8 mouse cellular contexts compared by ENCODE assay signal in the genomic region with DNA sequence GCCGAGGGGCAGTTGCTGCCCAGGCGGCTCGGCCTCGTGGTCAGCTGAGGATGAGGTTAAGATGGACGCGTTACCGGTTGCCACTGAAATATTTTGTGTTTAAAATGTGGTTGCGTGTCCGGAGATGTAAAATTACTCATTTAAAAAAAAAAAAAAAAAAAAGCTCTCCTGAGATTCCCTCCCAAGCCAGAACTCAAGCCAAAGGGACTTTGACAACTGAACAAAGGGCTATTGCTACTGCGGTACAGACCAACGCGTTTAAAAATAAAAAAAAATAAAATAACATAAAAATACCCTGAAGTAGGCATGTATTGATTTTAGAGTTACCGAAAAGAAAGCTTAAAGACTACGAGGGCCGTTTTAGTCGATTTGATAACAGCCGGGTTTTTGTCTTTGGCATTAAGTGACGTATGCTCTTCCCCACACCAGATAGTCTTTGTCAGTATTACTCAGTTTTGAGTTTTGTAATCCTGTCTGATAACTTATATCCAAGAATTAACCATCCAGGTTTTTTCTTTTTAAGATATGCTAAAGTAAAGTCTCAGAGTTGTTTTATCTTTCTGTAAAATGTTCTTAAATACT. TPM values are rescaled to one million over a fixed set of nuclear protein-coding genes. Genes with fewer than 3 reads are reported as not detected.
DNase-seq lines count a peak whose midpoint lies in the region; ATAC-seq and TF ChIP-seq lines count a peak whose summit lies in the region.

No protein-coding gene starts in this region.

- peak overlapping the region; percentile 81 for H3K9ac ChIP-seq in lung, embryonic 15.5 days
- H3K9ac ChIP-seq in intestine, postnatal 0 days (ENCODE audit: low read depth, low read length) = peak overlapping the region; percentile 75

- no peaks in the 10 kb centered on the region for H3K9me3 ChIP-seq in lung, embryonic 15.5 days
- no peaks in the 10 kb centered on the region for H3K9me3 ChIP-seq in embryonic facial prominence, embryonic 10.5 days
- no peaks in the 10 kb centered on the region for H3K9me3 ChIP-seq in intestine, postnatal 0 days (ENCODE audit: control insufficient read depth)

- no peak for TF ChIP-seq CTCF in intestine, postnatal 0 days (IDR thresholded peaks at IDR 0.05; ENCODE audit: low read depth)

- WGBS in lung, embryonic 15.5 days = under 1% methylated on average over 18 of the region's 18 CpGs
- under 1% methylated on average over 18 of the region's 18 CpGs for WGBS in embryonic facial prominence, embryonic 10.5 days
- WGBS in intestine, postnatal 0 days = under 1% methylated on average over 18 of the region's 18 CpGs

- no peaks in the 10 kb centered on the region for H3K27me3 ChIP-seq in lung, embryonic 15.5 days
- no peaks in the 10 kb centered on the region for H3K27me3 ChIP-seq in embryonic facial prominence, embryonic 10.5 days (replicated peaks; ENCODE audit: low read depth, poor library complexity, severe bottlenecking)
- H3K27me3 ChIP-seq in intestine, postnatal 0 days (replicated peaks; ENCODE audit: control insufficient read depth, insufficient read depth, low read length) = no peaks in the 10 kb centered on the region

- peak overlapping the region; percentile 84 for H3K4me3 ChIP-seq in lung, embryonic 15.5 days
- peak overlapping the region; percentile 69 for H3K4me3 ChIP-seq in embryonic facial prominence, embryonic 10.5 days
- H3K4me3 ChIP-seq in intestine, postnatal 0 days (ENCODE audit: low read depth, low read length) = peak overlapping the region; percentile 74

- peaks cover 3% of the 10 kb centered on the region; the same call in 1 of the 2 replicates for H3K4me1 ChIP-seq in lung, embryonic 15.5 days
- H3K4me1 ChIP-seq in embryonic facial prominence, embryonic 10.5 days = no peaks in the 10 kb centered on the region; the same call in 1 of the 2 replicates
- H3K4me1 ChIP-seq in intestine, postnatal 0 days (replicated peaks; ENCODE audit: control insufficient read depth, insufficient read depth, low read length) = peaks cover 3% of the 10 kb centered on the region; the same call in 1 of the 2 replicates

- peaks cover 6% of the 10 kb centered on the region; the same call in 1 of the 2 replicates for H3K36me3 ChIP-seq in lung, embryonic 15.5 days
- peaks cover 13% of the 10 kb centered on the region for H3K36me3 ChIP-seq in embryonic facial prominence, embryonic 10.5 days (replicated peaks)
- no peaks in the 10 kb centered on the region for H3K36me3 ChIP-seq in intestine, postnatal 0 days (ENCODE audit: control insufficient read depth, insufficient read depth)

- peak overlapping the region; percentile 77 for H3K4me2 ChIP-seq in lung, embryonic 15.5 days
- peak overlapping the region; percentile 68 for H3K4me2 ChIP-seq in intestine, postnatal 0 days (replicated peaks; ENCODE audit: low read depth)

- no peak for DNase-seq in lung, adult 18-20 months
- no peak for DNase-seq in embryonic facial prominence, embryonic 10.5 days (ENCODE audit: low spot score)
- peak; percentile 58 for DNase-seq in retina, embryonic 14.5 days (ENCODE audit: low spot score)
- DNase-seq in kidney, adult 18-20 months = no peak
- no peak for DNase-seq in gastrocnemius, postnatal 10 days
- DNase-seq in urinary bladder, postnatal 14 days (ENCODE audit: low spot score) = no peak

- no peak for ATAC-seq in lung, embryonic 15.5 days (ENCODE audit: borderline replicate concordance, extremely low read depth, low FRiP score, low TSS enrichment)
- no peak for ATAC-seq in intestine, postnatal 0 days

- peak overlapping the region; percentile 100 for H3K27ac ChIP-seq in lung, embryonic 15.5 days
- H3K27ac ChIP-seq in embryonic facial prominence, embryonic 10.5 days (replicated peaks) = peak overlapping the region; percentile 98
- peak overlapping the region; percentile 96 for H3K27ac ChIP-seq in intestine, postnatal 0 days (ENCODE audit: low read depth, low read length)

RNA-seq across cellular contexts. Expression of a gene that starts 0.6 kb away (rescaled TPM):
- 7.4 and 7.6 TPM in 2 replicates for polyA plus RNA-seq in lung, embryonic 15.5 days (2015; fragmentation: Nextera tagmentation; extraction: Ambion mirVana)
- polyA plus RNA-seq in embryonic facial prominence, embryonic 10.5 days (2016; fragmentation: Nextera tagmentation; extraction: Ambion mirVana) = 9.8 and 10.0 TPM in 2 replicates
- polyA plus RNA-seq in intestine, postnatal 0 days (2015; fragmentation: Nextera tagmentation; extraction: Ambion mirVana) = 930 and 998 TPM in 2 replicates
- 1 to 10 TPM; 3.6 to 3.7 TPM for total RNA-seq in gastrocnemius, postnatal 10 days (2021)

RNA-seq across cellular contexts. Expression of a gene that starts 0.9 kb away (rescaled TPM):
- 11.4 and 12.1 TPM in 2 replicates for polyA plus RNA-seq in lung, embryonic 15.5 days (2015; fragmentation: Nextera tagmentation; extraction: Ambion mirVana)
- polyA plus RNA-seq in embryonic facial prominence, embryonic 10.5 days (2016; fragmentation: Nextera tagmentation; extraction: Ambion mirVana) = 18.1 and 20.0 TPM in 2 replicates
- 4.3 and 4.7 TPM in 2 replicates for polyA plus RNA-seq in intestine, postnatal 0 days (2015; fragmentation: Nextera tagmentation; extraction: Ambion mirVana)
- 1 to 10 TPM; 4.2 to 4.5 TPM for total RNA-seq in gastrocnemius, postnatal 10 days (2021)

RNA-seq across cellular contexts. Expression of a gene that starts 49.5 kb away (rescaled TPM):
- 0.21 and 0.29 TPM in 2 replicates for polyA plus RNA-seq in lung, embryonic 15.5 days (2015; fragmentation: Nextera tagmentation; extraction: Ambion mirVana)
- not detected in 2 replicates for polyA plus RNA-seq in embryonic facial prominence, embryonic 10.5 days (2016; fragmentation: Nextera tagmentation; extraction: Ambion mirVana)
- polyA plus RNA-seq in intestine, postnatal 0 days (2015; fragmentation: Nextera tagmentation; extraction: Ambion mirVana) = 0.09 and 0.10 TPM in 2 replicates
- not detected for total RNA-seq in gastrocnemius, postnatal 10 days (2021)

Comparison
In these comparisons a context has a peak if more than half of its experiments do, and no peak if none do; other contexts are left out.
1. RNA of a gene that starts 0.6 kb away (polyA plus RNA-seq): 930 to 998 TPM in intestine, postnatal 0 days; 9.8 to 10.0 TPM in embryonic facial prominence, embryonic 10.5 days and 7.4 to 7.6 TPM in lung, embryonic 15.5 days; every median in the first group is over 10 times any median in the second.
2. Peak in every context shown above with its lines, with median percentiles within 50 percentile points of each other: H3K27ac ChIP-seq and H3K4me3 ChIP-seq.